Mouse (Mus musculus) forebrain, embryonic 14.5 days (tissue): ENCODE data around the gene Gm17584. TPM values are rescaled to one million over a fixed set of nuclear protein-coding genes. Genes with fewer than 3 reads are reported as not detected.
"Not testable (repeated sequence)": the region's sequence is repeated elsewhere in the genome, so short reads cannot be mapped to it uniquely, and the experiment has no call there.

ENCODE experiments used
- ATAC-seq: fragments of 200-750 bp; cut with Nextera tagmentation; 2 replicates; pipeline ENCODE4 v1.8.0; 2017; ENCODE audit warnings: mild to moderate bottlenecking, moderate library complexity
- DNase-seq: peaks from one replicate; pipeline ENCODE4 v3.0.0-alpha.2; 2015; ENCODE audit warnings: low spot score
- H3K27ac ChIP-seq: fragments of 300-500 bp; sonication (generic); 2 replicates; pipeline ENCODE4 v1.5.1; 2014; ENCODE audit warnings: low read depth, mild to moderate bottlenecking, control low read depth, low read length, moderate library complexity
- H3K27me3 ChIP-seq: fragments of 300-500 bp; sonication (generic); replicated peaks from 2 replicates; pipeline ENCODE4 v1.6.1; 2014; ENCODE audit warnings: low read length, control low read depth, mixed read lengths; ENCODE audit not compliant: control insufficient read depth, insufficient read depth
- H3K36me3 ChIP-seq: fragments of 300-500 bp; sonication (generic); 2 replicates; pipeline ENCODE4 v1.6.1; 2014; ENCODE audit warnings: low read length, control low read depth; ENCODE audit not compliant: control insufficient read depth, insufficient read depth
- H3K4me1 ChIP-seq: fragments of 300-500 bp; sonication (generic); 2 replicates; pipeline ENCODE4 v1.6.1; 2014; ENCODE audit warnings: antibody characterized with exemption, low read length, control low read depth; ENCODE audit not compliant: control insufficient read depth, insufficient read depth
- H3K4me2 ChIP-seq: fragments of 300-500 bp; sonication (generic); 2 replicates; pipeline ENCODE4 v1.6.1; 2014; ENCODE audit warnings: mild to moderate bottlenecking, control low read depth, low read length
- H3K4me3 ChIP-seq: fragments of 300-500 bp; sonication (generic); 2 replicates; pipeline ENCODE4 v1.5.1; 2014; ENCODE audit warnings: low read depth, low read length, control low read depth
- H3K9ac ChIP-seq: fragments of 300-500 bp; sonication (generic); 2 replicates; pipeline ENCODE4 v1.6.1; 2014; ENCODE audit warnings: mild to moderate bottlenecking, low read length, control low read depth, moderate library complexity
- H3K9me3 ChIP-seq: fragments of 300-500 bp; sonication (generic); replicated peaks from 2 replicates; pipeline ENCODE4 v1.6.1; 2016; ENCODE audit warnings: low read length, control low read depth, mixed read lengths; ENCODE audit not compliant: control insufficient read depth
- WGBS: fragments of 180-500 bp; shearing (Covaris S2); extraction: QIAGEN DNeasy Blood & Tissue Kit; methylation state at CpG from one replicate; pipeline ENCODE4 v1.1.7; 2014; 5-methylcytosine and 5-hydroxymethylcytosine counted together
- polyA plus RNA-seq: library from polyadenylated mRNA; unstranded; fragments of >200 nt; fragmentation: Nextera tagmentation; extraction: Ambion mirVana; gene quantifications from 2 replicates; pipeline ENCODE4 v1.2.1, GENCODE M21; 2014

The Gm17584 gene
- polyA plus RNA-seq = not detected in 2 replicates

DNA sequence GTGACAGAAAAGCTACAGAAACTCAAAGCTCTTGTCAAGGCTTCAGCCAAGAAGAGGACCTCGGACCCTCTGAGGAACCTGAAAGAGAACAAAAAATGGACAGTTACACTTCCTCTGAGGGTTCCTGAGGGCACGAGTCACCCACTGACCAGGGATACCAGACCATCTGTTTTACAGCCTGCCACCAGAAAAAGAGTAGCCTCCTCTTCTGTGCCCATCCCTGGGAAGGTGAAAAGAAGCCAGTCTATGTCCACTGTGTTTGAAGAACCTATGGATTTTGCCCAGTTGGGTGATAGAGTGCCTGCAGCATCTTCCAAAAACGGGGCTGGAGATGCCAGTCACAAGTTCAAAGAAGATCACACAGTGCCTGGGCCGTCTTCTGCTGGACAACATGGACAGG, at the start of gene Gm17584:
Gene Gm17584 (plus strand): TSS at position 301 of the 400 bp plus-strand sequence.
- not testable (repeated sequence) for H3K4me2 ChIP-seq, H3K36me3 ChIP-seq, H3K27ac ChIP-seq, H3K9me3 ChIP-seq, H3K4me1 ChIP-seq, ATAC-seq, H3K27me3 ChIP-seq, H3K4me3 ChIP-seq, DNase-seq, H3K9ac ChIP-seq
- WGBS = no CpG with 5 or more reads among the region's 4 CpGs

Other genes with a start within 250 kb of the Gm17584 start
- not detected in 2 replicates for gene Gm17469, start 129.3 kb downstream of the Gm17584 start, polyA plus RNA-seq